Mouse (Mus musculus): ENCODE measurements at regions not wholly inside any gene's neighbourhood (a gene's known extent, or its start where the extent isn't known, plus 50 kb on each side); places are given as distances from the start of the nearest gene placed in this dataset.
"Not testable (repeated sequence)": the region's sequence is repeated elsewhere in the genome, so short reads cannot be mapped to it uniquely, and the experiment has no call there.

DNA sequence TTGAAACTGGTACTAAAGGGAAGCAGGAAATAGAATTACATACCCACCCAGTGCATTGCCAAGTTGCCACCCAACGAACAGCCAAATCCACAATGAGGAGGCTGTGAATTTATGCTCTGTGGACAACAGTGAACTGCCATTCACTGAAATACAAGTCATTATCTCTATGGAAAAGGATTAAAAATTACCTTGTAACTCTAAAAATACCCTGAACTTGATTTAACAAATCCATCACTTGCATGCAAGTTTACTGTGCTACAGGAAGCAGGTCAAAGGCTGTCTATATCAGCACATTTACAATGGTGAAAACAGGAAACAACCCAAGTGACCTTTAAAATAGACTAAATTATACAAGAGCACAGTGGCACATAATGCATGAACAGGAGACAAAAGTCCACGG is 202.2 kb upstream of the Sema6d start:
- no peak for DNase-seq (ENCODE audit: low spot score)

DNA sequence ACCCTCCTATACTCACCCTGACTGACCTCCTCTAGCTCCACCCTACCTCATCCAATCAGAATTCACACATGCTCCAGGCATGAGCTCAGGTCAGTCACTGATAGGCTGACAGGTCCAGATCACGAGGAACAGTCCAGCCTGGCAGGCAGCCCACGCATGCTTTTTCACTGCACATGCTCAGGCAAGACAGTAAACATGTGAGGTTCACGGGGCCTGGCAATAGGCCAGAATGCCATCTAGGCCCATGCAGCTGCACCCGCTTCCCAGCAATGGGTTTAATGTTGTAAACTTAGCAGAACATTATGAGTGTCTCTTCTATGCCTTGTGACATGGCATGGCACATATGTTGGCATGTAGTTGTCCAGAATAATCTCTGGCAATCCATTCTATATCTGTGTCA is 177.8 kb upstream of the Sema6d start:
- not testable (repeated sequence) for DNase-seq (ENCODE audit: low spot score)

DNA sequence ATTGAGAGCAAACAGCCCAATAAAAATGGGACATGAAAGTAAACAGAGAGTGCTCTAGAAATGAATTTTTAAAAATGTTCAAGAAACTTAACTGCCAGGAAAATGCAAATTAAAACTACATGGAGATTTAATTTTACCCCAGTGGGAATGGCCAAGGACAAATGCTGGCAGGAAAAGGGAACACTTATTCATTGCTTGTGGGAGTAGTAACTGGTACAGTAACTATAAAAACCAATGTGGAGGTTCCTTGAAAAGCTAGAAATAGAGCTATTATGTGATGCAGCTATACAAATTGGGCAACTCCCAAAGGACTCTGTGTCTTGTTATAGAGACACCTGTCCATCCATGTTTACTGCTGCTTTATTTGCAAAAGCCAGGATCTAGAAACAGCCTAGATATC is 175.7 kb upstream of the Sema6d start:
- DNase-seq (ENCODE audit: low spot score): peak; percentile 18

GRCm38 (mm10) chr2:123920418-123920817 is 169.4 kb upstream of the Sema6d start:
- DNase-seq (ENCODE audit: low spot score): peak; percentile 18

GRCm38 (mm10) chr2:123928066-123928465 is 161.7 kb upstream of the Sema6d start:
- no peak for DNase-seq (ENCODE audit: low spot score)

DNA sequence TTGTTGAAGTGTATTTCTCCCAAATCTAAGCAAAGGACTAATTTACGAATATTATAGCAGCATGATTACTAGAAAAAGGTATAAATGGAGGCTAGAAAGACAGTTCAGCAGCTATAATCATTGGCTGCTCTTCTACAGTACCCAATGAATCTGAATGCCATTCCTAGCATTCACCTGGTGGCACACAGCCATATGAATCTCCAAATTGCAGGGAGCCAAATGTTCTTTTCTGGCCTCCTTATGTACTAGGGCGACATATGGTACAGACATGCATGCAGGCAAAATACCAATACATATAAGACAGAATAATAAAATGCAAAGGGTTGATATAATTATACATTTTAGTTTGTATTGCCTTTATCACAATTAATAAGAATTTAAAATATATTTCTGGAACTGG is 152.9 kb upstream of the Sema6d start:
- DNase-seq (ENCODE audit: low spot score): no peak

DNA sequence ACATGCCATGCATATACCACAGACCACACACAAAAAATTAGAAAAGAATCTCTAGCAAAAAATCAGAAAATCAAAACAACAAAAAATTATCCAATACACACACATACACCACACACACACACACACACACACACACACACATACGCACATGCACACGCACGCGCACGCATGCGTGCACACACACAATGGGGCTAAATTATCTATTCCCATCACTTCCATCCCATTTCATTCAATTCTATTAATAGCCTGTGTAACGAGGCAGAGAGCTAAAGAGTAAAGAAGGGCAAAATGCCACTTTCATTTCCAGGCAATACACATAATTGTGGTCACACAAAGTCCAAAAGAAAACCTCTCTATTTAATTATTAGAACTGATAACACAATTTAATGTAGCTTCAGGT is 126.2 kb upstream of the Sema6d start:
- no peak for DNase-seq (ENCODE audit: low spot score)

DNA sequence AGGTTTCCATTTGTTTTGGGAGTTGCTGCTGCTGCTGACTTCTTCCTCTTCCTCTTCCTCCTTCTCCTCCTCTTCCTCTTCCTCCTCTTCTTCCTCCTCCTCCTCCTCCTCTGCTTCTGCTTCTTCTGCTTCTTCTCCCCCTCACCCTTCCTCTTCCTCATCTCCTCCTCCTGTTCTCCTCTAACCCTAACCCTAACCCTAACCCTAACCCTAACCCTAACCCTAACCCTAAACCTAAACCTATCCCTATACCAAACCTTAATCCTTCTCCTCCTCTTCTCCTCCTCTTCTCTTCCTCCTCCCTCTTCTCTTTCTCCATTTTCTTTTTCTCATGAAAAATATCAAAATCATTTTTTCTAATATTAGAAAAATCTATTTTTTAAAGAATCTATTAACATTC is 86.3 kb upstream of the Sema6d start:
- no peak for DNase-seq (ENCODE audit: low spot score)

- no peak for DNase-seq (ENCODE audit: low spot score)
These were observed 74.2 kb upstream of the Sema6d start for GRCm38 (mm10) chr2:124015542-124015941.

All from left cerebral cortex, adult 11 months (tissue).